Mouse (Mus musculus) embryonic fibroblast, embryonic 13.5 days (primary cell): ENCODE measurements at regions not wholly inside any gene's neighbourhood (a gene's known extent, or its start where the extent isn't known, plus 50 kb on each side); places are given as distances from the start of the nearest gene placed in this dataset.

Source experiments
- CTCF ChIP-seq: IDR thresholded peaks from 2 replicates; pipeline ENCODE4 v1.5.1; 2011; ENCODE audit warnings: mild to moderate bottlenecking, control low read depth, low read length, moderate library complexity, borderline replicate concordance; ENCODE audit not compliant: insufficient read depth
- POLR2A ChIP-seq: IDR thresholded peaks from 2 replicates; pipeline ENCODE4 v1.6.1; 2011; ENCODE audit warnings: low read depth, mild to moderate bottlenecking, control low read depth, low read length, moderate library complexity

- TF ChIP-seq POLR2A, result no peak
- TF ChIP-seq CTCF, result no peak
Measured at GRCm38 (mm10) chr17:44422161-44422560, 233.8 kb downstream of the Clic5 start.
